Mouse (Mus musculus): ENCODE results near the gene Dnah6. TPM values are rescaled to one million over a fixed set of nuclear protein-coding genes. Genes with fewer than 3 reads are reported as not detected.

Gene Dnah6
- polyA plus RNA-seq, 1 experiment from 2014 or later, result 0.34 TPM

DNA sequence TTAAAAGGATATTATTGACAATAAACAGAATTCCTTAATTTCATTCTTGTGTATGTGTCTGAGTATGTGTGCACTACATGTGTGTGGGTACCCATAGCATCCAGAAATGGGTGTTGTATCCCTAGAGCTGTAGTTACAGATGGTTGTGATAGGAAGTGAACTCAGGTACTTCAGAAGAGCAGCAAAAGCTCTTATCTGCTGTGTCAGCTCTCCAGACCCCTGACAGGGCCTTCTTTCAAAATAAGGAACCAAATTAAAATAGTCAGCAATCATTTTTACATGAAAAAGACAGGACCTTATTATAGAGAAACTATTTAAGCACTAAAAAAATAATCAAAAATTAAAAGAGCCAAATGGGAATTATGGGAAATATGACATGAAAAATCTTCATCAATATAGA lies 9.8 kb downstream of the Dnah6 start:
- H3K27ac ChIP-seq (ENCODE audit: low read depth, low read length), result no peak overlapping the region
- DNase-seq (ENCODE audit: low spot score) (no peak), ATAC-seq (no peak)
- H3K4me2 ChIP-seq (ENCODE audit: low read length), result no peak overlapping the region
- no peaks in the 10 kb centered on the region for H3K4me1 ChIP-seq (ENCODE audit: control insufficient read depth, insufficient read depth, low read length)
- no peaks in the 10 kb centered on the region for H3K36me3 ChIP-seq (ENCODE audit: control insufficient read depth, insufficient read depth, low read length)
- no peak overlapping the region for H3K9ac ChIP-seq (ENCODE audit: low read length)
- H3K9me3 ChIP-seq (replicated peaks; ENCODE audit: control insufficient read depth, low read length), result no peaks in the 10 kb centered on the region
- no peak overlapping the region for H3K4me3 ChIP-seq (ENCODE audit: low read depth, low read length)
- no peaks in the 10 kb centered on the region for H3K27me3 ChIP-seq (replicated peaks; ENCODE audit: control insufficient read depth, insufficient read depth, low read length)

DNA sequence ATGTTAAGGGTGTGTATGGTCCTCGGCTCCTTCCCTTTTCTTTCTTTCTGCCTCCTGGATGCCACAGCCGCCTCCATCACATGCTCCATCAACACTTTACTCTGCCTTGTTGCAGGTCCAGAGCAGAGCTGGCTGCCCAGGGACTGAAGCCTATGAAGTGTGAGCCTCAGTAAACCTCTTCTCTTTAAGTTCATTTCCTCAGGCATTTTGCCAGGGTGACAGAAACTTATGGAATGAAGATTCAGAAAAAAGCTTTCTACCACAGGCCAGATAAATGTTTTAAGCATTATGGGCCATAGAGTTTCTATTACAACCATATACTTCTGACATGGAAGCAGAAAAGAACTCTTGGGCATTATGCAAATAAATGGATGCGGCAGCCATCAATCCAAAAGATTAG lies 10.4 kb downstream of the Dnah6 start:
- no peak for DNase-seq (ENCODE audit: low spot score)
- ATAC-seq, result no peak
- Histone ChIP-seq H3K27ac (ENCODE audit: low read depth, low read length) (no peak overlapping the region), H3K36me3 (ENCODE audit: control insufficient read depth, insufficient read depth, low read length) (no peaks in the 10 kb centered on the region), H3K9ac (ENCODE audit: low read length) (no peak overlapping the region), H3K4me1 (ENCODE audit: control insufficient read depth, insufficient read depth, low read length) (no peaks in the 10 kb centered on the region), H3K4me3 (ENCODE audit: low read depth, low read length) (no peak overlapping the region), H3K27me3 (replicated peaks; ENCODE audit: control insufficient read depth, insufficient read depth, low read length) (no peaks in the 10 kb centered on the region), H3K4me2 (ENCODE audit: low read length) (no peak overlapping the region), H3K9me3 (replicated peaks; ENCODE audit: control insufficient read depth, low read length) (no peaks in the 10 kb centered on the region)
- 90% methylated on average over 3 of the region's 3 CpGs for whole genome bisulfite sequencing

DNA sequence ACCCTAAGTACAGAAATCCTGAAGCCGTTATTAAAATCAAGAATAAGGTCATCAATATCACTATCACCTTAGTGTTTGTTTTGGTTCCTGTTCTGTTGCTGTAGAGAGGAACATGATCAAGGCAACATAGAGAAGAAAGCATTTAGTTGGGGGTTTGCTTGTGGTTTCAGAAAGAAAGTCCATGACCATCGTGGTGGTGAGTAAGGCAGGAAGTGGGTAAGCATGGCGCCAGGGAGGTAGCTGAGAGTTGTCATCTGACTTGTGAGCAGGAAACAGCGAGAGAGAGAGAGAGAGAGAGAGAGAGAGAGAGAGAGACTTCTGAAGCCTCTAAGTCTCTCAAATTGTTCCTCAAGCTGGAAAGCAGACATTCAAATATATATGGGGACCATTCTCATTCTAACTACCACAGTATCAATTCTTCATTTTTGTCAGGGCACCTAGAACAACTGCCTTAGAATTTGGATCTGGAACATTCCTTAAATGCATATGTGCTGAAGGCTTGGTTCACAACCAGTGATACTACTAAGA lies 10.9 kb downstream of the Dnah6 start:
- Histone ChIP-seq H3K4me3 (ENCODE audit: low read depth, low read length) (no peak overlapping the region), H3K27me3 (replicated peaks; ENCODE audit: control insufficient read depth, insufficient read depth, low read length) (no peaks in the 10 kb centered on the region), H3K4me1 (ENCODE audit: control insufficient read depth, insufficient read depth, low read length) (no peaks in the 10 kb centered on the region), H3K36me3 (ENCODE audit: control insufficient read depth, insufficient read depth, low read length) (no peaks in the 10 kb centered on the region), H3K27ac (ENCODE audit: low read depth, low read length) (no peak overlapping the region), H3K9me3 (replicated peaks; ENCODE audit: control insufficient read depth, low read length) (no peaks in the 10 kb centered on the region), H3K4me2 (ENCODE audit: low read length) (no peak overlapping the region), H3K9ac (ENCODE audit: low read length) (no peak overlapping the region)
- WGBS, result 92% methylated on average over 4 of the region's 4 CpGs
- DNase-seq (ENCODE audit: low spot score) (no peak), ATAC-seq (no peak)

DNA sequence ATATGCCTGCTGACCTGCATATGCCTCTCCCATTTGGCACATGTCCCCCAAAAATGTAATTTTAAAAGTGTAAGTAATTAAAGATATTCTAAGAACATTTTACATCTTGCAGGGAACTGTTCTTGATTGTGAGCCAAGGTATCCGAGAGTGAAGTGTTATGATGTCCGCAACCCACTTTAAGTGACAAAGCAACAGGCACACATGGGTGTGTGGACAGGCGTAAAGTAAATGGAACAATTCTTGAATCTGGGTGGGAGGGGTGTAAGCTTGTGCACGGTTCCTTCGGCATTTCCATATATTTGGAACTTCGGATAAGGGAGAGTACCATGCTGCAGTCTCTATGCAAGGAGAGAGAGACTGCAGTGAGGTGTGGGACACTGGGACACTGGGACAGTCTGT lies 11.9 kb downstream of the Dnah6 start:
- no peak overlapping the region for H3K9ac ChIP-seq (ENCODE audit: low read length)
- WGBS, result 93% methylated on average over 6 of the region's 6 CpGs
- no peaks in the 10 kb centered on the region for H3K27me3 ChIP-seq (replicated peaks; ENCODE audit: control insufficient read depth, insufficient read depth, low read length)
- DNase-seq (ENCODE audit: low spot score) (no peak), ATAC-seq (no peak)
- H3K9me3 ChIP-seq (replicated peaks; ENCODE audit: control insufficient read depth, low read length), result no peaks in the 10 kb centered on the region
- H3K4me3 ChIP-seq (ENCODE audit: low read depth, low read length), result no peak overlapping the region
- H3K4me2 ChIP-seq (ENCODE audit: low read length), result no peak overlapping the region
- no peak overlapping the region for H3K27ac ChIP-seq (ENCODE audit: low read depth, low read length)
- H3K36me3 ChIP-seq (ENCODE audit: control insufficient read depth, insufficient read depth, low read length), result no peaks in the 10 kb centered on the region
- H3K4me1 ChIP-seq (ENCODE audit: control insufficient read depth, insufficient read depth, low read length), result no peaks in the 10 kb centered on the region

DNA sequence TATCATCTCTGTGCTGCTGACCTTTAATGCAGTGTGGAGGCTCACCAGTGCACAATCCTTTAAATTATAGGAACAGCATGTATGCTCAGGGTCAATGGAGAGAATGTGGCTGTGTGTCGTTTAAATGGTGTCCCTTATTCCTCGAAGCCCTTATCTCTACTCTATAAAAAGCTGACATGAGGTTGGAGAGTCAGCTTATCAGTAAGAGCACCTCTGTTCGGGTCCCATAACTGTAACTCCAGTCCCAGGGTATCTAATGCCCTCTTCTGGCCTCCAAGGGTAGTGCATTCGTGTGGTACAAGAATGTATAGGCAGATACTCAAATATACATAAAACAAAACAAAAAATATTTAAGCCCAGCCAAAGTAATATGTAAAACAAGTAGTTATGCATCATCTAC lies 16.5 kb downstream of the Dnah6 start:
- Histone ChIP-seq H3K4me2 (ENCODE audit: low read length) (no peak overlapping the region), H3K36me3 (ENCODE audit: control insufficient read depth, insufficient read depth, low read length) (no peaks in the 10 kb centered on the region), H3K9me3 (replicated peaks; ENCODE audit: control insufficient read depth, low read length) (no peaks in the 10 kb centered on the region), H3K9ac (ENCODE audit: low read length) (no peak overlapping the region), H3K27ac (ENCODE audit: low read depth, low read length) (no peak overlapping the region), H3K4me3 (ENCODE audit: low read depth, low read length) (no peak overlapping the region), H3K27me3 (replicated peaks; ENCODE audit: control insufficient read depth, insufficient read depth, low read length) (no peaks in the 10 kb centered on the region), H3K4me1 (ENCODE audit: control insufficient read depth, insufficient read depth, low read length) (no peaks in the 10 kb centered on the region)
- 84% methylated on average over 4 of the region's 4 CpGs for WGBS
- ATAC-seq (no peak), DNase-seq (ENCODE audit: low spot score) (no peak)

DNA sequence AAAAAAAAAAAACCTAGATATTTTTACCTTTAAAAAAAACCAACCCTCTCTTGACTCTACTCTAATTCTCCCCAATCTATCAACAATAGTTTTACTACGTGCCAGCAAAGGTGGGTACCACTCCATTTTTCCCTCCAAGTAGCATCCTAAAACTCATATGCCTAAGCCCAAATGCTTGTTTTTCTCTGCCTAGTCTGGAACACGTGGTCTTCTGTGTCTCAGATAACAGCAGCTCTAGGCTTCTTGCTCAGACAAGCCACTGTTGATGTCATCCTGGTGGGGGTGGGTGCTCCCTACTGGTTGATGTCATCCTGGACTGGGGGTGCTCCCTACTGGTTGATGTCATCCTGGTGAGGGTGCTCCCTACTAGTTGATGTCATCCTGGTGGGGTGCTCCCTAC lies 17.7 kb downstream of the Dnah6 start:
- H3K4me2 ChIP-seq (ENCODE audit: low read length), result no peak overlapping the region
- no peak overlapping the region for H3K27ac ChIP-seq (ENCODE audit: low read depth, low read length)
- no peaks in the 10 kb centered on the region for H3K9me3 ChIP-seq (replicated peaks; ENCODE audit: control insufficient read depth, low read length)
- H3K4me1 ChIP-seq (ENCODE audit: control insufficient read depth, insufficient read depth, low read length), result no peaks in the 10 kb centered on the region
- ATAC-seq (no peak), DNase-seq (ENCODE audit: low spot score) (no peak)
- H3K4me3 ChIP-seq (ENCODE audit: low read depth, low read length), result no peak overlapping the region
- H3K9ac ChIP-seq (ENCODE audit: low read length), result no peak overlapping the region
- H3K27me3 ChIP-seq (replicated peaks; ENCODE audit: control insufficient read depth, insufficient read depth, low read length), result no peaks in the 10 kb centered on the region
- 77% methylated on average over 2 of the region's 2 CpGs for WGBS
- H3K36me3 ChIP-seq (ENCODE audit: control insufficient read depth, insufficient read depth, low read length), result no peaks in the 10 kb centered on the region

DNA sequence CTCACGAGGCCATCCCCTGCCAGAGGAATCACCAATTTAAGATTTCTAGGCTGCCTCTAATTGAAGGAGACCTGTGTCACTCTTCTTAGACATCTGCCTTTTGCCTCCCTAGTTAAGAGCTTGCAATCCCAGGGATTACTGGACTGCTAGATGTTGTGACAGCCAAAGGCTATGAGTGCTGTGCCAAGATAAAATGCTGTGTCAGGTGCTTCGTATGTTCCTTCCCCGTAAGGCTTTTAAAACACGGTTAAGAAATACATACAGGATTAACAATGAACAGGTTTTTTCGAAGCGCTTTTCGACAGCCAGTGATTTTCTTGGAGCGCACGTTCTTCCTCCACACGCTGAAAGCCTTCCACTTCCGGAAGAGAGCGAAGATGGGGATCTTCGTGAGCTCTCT lies 26.2 kb downstream of the Dnah6 start:
- no peaks in the 10 kb centered on the region for H3K4me1 ChIP-seq (ENCODE audit: control insufficient read depth, insufficient read depth, low read length)
- WGBS, result 91% methylated on average over 13 of the region's 13 CpGs
- no peaks in the 10 kb centered on the region for H3K36me3 ChIP-seq (ENCODE audit: control insufficient read depth, insufficient read depth, low read length)
- H3K4me3 ChIP-seq (ENCODE audit: low read depth, low read length), result no peak overlapping the region
- ATAC-seq (no peak), DNase-seq (ENCODE audit: low spot score) (no peak)
- no peak overlapping the region for H3K9ac ChIP-seq (ENCODE audit: low read length)
- H3K4me2 ChIP-seq (ENCODE audit: low read length), result no peak overlapping the region
- H3K9me3 ChIP-seq (replicated peaks; ENCODE audit: control insufficient read depth, low read length), result no peaks in the 10 kb centered on the region
- no peak overlapping the region for H3K27ac ChIP-seq (ENCODE audit: low read depth, low read length)
- H3K27me3 ChIP-seq (replicated peaks; ENCODE audit: control insufficient read depth, insufficient read depth, low read length), result no peaks in the 10 kb centered on the region

DNA sequence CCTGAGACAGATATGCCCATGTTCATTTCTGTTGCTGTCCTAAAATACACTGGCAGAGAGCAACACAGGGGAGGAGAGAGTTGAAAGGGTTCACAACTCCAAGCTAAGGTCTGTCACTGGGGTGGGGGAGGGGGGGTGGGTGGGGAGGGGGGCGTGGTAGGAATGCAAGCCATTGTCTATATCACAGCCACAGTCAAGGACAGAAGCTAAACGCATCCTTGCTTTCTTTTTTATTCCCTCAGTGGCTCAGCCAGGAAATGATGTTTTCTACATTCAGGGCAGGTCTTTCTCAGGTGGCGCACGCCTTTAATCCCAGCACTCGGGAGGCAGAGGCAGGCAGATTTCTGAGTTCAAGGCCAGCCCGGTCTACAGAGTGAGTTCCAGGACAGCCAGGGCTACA lies 30.7 kb downstream of the Dnah6 start:
- no peak overlapping the region for H3K4me2 ChIP-seq (ENCODE audit: low read length)
- H3K4me3 ChIP-seq (ENCODE audit: low read depth, low read length), result no peak overlapping the region
- H3K4me1 ChIP-seq (ENCODE audit: control insufficient read depth, insufficient read depth, low read length), result no peaks in the 10 kb centered on the region
- H3K9ac ChIP-seq (ENCODE audit: low read length), result no peak overlapping the region
- H3K36me3 ChIP-seq (ENCODE audit: control insufficient read depth, insufficient read depth, low read length), result no peaks in the 10 kb centered on the region
- 81% methylated on average over 6 of the region's 6 CpGs for WGBS
- no peaks in the 10 kb centered on the region for H3K27me3 ChIP-seq (replicated peaks; ENCODE audit: control insufficient read depth, insufficient read depth, low read length)
- H3K27ac ChIP-seq (ENCODE audit: low read depth, low read length), result no peak overlapping the region
- no peaks in the 10 kb centered on the region for H3K9me3 ChIP-seq (replicated peaks; ENCODE audit: control insufficient read depth, low read length)
- DNase-seq (ENCODE audit: low spot score), result no peak
- no peak for ATAC-seq

DNA sequence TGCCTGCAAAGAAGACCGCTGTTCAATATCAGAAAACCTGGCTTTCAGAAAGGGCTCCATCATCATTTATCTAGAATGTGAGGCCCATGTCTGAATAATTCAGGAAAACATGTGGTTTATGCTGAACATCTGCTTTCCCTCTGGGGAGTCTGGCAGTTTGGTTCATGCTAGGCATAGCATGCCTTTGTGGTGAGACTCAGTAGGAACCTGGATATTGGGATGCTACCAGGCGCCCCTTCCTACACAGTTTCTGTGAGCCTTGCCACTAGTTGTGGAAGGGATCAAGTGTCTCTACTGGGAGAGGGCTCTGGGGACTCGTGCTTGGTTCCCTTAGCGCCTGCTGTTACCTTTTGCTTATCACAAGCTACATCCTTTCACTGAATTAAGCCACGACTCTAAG lies 37.2 kb downstream of the Dnah6 start:
- H3K36me3 ChIP-seq (ENCODE audit: control insufficient read depth, insufficient read depth, low read length), result no peaks in the 10 kb centered on the region
- 89% methylated on average over 5 of the region's 5 CpGs for WGBS
- no peaks in the 10 kb centered on the region for H3K27me3 ChIP-seq (replicated peaks; ENCODE audit: control insufficient read depth, insufficient read depth, low read length)
- no peak for ATAC-seq
- no peaks in the 10 kb centered on the region for H3K9me3 ChIP-seq (replicated peaks; ENCODE audit: control insufficient read depth, low read length)
- no peak overlapping the region for H3K4me2 ChIP-seq (ENCODE audit: low read length)
- no peaks in the 10 kb centered on the region for H3K4me1 ChIP-seq (ENCODE audit: control insufficient read depth, insufficient read depth, low read length)
- no peak overlapping the region for H3K9ac ChIP-seq (ENCODE audit: low read length)
- H3K4me3 ChIP-seq (ENCODE audit: low read depth, low read length), result no peak overlapping the region
- DNase-seq (ENCODE audit: low spot score), result no peak
- no peak overlapping the region for H3K27ac ChIP-seq (ENCODE audit: low read depth, low read length)

Measured in forebrain, embryonic 14.5 days (tissue).